Mouse (Mus musculus) CD8-positive naive resting alpha-beta T cell, adult 2 months (primary cell): ENCODE measurements around the gene Rbm15b.

Source experiments
- DNase-seq, 2 experiments: peaks; one replicate each; pipeline ENCODE4 v3.0.0; 2022; ENCODE audit warnings: low read depth in 2 of 2, low spot score in 2 of 2

Rbm15b gene

GRCm38 (mm10) chr9:106886828-106887702 lies at the start of gene Rbm15b:
Gene Rbm15b, minus strand, starts transcription at chr9:106887428.
- peak; percentile 96 to 97 for DNase-seq

GRCm38 (mm10) chr9:106934998-106935397 lies 47.8 kb upstream of the Rbm15b start:
- DNase-seq, result no peak

- no peak for DNase-seq
Measured at GRCm38 (mm10) chr9:106914878-106915277, 27.6 kb upstream of the Rbm15b start.

- DNase-seq, result no peak
Measured at GRCm38 (mm10) chr9:106913759-106914158, 26.5 kb upstream of the Rbm15b start.

GRCm38 (mm10) chr9:106911624-106912023 lies 24.4 kb upstream of the Rbm15b start:
- no peak for DNase-seq

DNA sequence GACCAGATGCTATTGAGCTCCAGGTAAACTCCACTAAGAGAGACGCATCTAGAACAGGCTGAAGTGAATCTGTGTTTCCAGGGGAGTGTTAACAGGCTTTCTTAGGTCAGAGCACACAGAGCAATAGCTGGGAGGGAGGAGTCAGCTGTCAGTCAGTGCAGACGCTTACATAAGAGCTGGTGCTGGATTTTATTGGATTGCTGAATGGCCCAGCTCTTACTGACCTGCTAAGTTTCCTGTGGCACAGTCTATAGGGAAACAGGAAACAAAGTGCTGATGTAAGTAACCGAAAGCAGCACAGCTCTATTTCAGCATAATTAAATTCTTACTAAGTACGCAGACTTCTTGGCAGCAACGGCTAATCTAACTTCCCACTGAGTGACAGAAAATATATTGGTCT lies 21.5 kb upstream of the Rbm15b start:
- DNase-seq, result no peak

GRCm38 (mm10) chr9:106908174-106908573 lies 20.9 kb upstream of the Rbm15b start:
- DNase-seq, result no peak

DNA sequence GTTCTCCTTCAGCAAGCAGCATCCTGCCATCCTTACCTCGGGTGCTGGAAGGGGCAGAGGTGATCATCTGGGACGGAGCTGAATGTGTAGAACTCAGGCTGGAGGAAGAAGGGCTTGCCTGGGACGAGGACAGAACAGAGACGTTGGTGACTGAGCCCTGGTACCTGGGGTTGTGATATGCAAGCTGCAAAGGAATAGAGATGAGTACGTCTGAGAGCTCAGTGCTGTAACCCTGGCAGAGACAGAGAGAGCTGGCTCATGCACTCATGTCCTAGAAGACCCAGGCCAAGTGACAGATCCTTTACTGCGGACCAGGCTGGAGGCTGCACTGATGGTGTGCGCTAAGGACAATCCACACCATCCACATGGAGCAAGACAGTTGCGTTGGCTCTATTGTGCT lies 19.4 kb upstream of the Rbm15b start:
- DNase-seq, result no peak

DNA sequence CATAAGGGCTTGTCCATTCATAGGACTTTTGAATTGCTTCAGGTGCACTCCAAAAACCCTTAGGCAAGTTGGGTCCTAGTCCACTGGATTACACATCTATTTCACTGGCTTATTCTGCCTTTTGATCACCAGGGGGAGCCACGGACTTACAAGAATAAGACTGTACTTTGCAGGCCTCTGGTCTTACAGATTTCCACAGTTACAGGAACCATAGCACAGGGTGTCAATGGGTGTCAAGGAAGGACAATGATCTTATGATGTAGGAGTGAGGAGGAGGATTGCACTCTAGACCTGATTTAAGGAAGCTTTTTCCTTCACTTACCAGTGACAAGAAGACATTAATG lies 16.5 kb upstream of the Rbm15b start:
- peak in 1 of 2 experiments; percentile 28 for DNase-seq

DNA sequence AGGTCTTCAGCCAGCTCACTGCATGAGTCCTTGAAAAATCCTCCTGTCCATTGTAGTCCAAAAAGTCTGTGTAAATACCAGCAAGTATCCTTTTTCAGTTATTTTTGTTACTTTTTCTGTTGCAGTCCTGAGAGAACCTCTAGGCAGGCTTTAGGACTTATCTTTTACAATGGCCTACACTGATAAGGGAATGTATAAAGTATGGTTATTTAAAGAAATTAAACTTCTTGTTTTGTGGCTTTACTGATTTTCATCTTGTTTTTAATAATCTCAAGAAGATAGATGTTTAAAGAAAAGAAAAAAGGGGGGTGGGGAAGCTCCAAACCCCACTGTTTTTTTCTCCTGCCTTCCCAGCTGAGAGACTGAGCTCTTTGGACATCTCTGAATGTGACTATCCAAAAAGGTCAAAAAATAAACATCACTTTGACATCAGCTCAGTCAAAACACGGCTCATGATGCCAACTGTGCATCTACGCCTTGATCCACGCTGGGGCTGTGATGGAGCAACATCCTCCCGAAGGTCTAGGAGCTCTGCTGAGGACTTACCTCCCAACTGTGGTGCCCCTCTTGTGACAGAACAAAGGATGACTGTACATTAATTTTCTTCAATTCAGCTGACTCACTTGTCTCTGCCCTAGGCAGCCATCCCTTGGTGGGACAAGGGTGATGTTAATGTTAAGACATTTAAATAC lies 16.0 kb upstream of the Rbm15b start:
- no peak for DNase-seq

DNA sequence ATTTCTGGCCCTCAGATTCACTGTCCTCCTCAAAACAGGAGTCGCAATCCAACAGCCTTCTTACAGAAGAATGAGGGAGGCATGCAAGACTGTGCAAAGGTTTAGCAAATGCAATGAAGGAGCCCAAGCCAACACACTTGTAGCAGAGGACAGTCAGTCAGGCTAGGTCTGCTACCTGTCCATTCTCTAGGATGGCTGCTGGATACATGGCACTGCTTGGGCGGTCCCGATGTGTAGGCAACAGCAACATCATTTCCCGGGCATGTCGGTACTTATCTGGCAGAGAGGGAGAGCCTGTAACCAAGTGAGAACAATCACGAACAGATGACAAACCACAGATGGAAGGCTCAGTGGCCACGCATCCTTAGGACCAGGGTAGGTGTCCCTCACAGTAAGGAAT lies 14.4 kb upstream of the Rbm15b start:
- DNase-seq, result no peak

DNA sequence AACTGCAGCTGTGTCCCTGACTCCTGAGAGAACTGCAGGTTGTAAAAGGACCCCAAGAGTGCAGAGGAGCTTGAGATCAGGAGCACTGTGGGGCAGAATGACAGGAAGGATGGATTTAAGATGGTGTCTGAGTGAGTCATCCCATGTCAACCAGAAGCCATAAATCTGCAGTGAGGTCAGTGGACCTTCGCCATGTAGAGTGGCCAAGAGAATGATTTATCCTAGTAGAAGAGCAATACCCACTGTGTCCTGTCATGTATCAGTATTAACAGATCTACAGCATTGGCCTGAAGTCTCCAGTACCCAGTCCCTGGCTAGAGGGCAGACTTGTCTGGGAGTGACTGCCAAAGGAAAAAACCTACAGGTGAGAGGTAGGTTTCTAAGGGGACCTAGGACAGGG lies 11.7 kb upstream of the Rbm15b start:
- DNase-seq, result no peak

GRCm38 (mm10) chr9:106893327-106893726 lies 6.1 kb upstream of the Rbm15b start:
- DNase-seq, result no peak

DNA sequence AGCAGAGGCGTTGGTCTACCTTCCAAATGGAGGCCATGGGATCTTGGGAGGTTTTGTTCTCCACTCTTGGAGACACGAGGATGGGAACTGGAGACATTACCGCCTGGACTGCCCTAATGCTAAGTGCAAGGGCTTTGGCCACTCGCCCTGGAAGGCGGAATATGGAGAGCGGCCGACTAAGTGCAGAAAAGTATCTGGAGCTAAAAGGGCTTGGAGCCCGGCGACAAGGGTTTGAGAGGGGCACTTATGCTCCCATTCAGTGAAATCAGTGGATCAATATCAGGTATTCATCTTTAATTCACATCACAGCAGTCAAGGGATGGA lies 5.3 kb upstream of the Rbm15b start:
- DNase-seq, result no peak

DNA sequence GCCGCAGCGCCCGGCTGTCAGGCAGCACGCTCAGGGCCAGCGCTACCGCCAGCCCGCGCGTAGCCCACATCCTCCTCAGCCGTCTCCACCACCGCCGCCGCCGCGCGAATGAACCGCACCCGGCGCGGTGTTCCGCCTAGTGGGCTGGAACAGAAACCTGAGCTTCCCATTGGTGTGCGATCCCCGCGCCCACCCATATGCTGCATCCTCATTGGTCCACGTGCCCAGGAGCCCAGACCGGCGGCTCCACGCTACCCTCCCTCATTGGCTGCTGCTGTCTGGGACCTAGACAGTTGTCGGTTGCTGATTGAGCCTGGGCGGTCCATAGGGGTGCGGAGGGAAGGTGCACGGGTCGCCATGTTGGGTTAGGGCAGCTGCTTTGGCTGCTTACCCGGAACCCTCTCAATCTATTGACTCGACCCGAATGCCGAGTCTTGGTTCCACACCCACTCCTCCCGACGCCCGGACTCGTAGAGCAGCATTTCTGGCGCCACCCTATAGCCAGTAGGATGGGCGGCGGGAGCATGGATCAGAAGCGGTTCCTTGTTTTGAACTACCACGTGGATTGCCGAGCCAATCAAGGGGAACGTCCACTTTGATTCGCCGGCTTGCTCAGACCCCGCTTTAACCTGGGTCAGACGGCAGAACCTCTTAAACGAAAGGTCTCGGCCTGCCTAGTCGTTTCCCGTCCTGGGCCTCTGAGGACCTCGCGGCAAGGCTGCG lies 4.8 kb upstream of the Rbm15b start, which contains the start of gene Manf:
Gene Manf, minus strand, starts transcription at position 151 of the 723 bp plus-strand sequence.
- peak; percentile 95 to 97 for DNase-seq

GRCm38 (mm10) chr9:106891341-106891741 lies 4.1 kb upstream of the Rbm15b start:
- no peak for DNase-seq

GRCm38 (mm10) chr9:106890496-106891240 lies 3.4 kb upstream of the Rbm15b start:
- DNase-seq, result no peak

DNA sequence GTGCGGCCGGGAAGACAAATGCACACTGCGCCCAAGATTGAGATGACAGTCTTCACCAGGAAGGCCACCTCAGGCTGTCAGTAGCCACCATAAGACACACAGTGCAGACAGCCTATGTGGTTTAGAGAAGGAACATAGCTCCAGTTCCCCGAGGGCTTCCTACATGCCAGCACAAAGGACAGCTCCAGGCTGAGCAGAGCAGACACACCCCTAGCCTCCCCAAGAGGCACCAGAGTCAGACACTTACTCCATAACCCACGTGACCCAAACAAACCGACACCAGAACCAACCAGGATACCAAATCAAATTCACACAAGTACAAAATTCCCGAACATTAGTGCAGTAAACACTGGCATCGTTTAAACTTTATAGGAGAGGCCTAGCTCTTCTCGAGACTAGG lies 2.1 kb upstream of the Rbm15b start:
- DNase-seq, result no peak

GRCm38 (mm10) chr9:106888346-106888745 lies 1.1 kb upstream of the Rbm15b start:
- no peak for DNase-seq

- DNase-seq, result peak; percentile 43 to 46
Measured at GRCm38 (mm10) chr9:106885901-106886731, 1.1 kb downstream of the Rbm15b start.
